Mouse (Mus musculus) regulatory T cell (primary cell): ENCODE results near the gene Slc48a1.

Experiments used
- in situ Hi-C: fragments of 300-600 bp; cut with MboI, MseI; formaldehyde crosslinking; loops from one replicate; pipeline ENCODE4 v1.15.1; 2025; ENCODE audit warnings: high pct_unique_total_duplicates

The Slc48a1 gene

DNA sequence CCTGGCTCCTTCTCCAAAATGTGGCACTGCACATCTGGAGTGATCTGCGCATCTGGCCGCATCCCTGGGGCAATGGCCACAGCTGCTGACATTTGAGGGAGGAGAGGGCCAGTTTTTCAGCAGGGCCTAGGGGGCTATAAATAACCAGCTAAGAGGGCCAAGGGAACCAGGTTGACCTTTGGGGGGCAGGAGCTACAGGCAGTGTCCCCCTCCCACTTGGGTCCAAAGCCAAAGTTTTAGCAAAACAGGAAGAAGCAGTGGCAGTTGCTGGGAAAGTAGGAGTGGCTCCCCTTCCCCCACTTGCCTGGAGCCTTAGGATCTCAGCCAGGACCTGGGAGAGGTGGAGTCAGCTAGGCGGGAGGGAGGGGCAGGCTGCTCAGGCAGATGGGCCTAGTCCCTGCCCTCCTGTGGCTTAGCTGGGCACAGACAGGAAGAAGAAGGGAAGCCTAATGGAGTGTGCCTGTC is 61.7 kb downstream of the Slc48a1 start:
- in situ Hi-C loops: loop anchor here (5.0 kb wide), 1 partner anchor 48 kb away; no protein-coding TSS in a partner anchor

DNA sequence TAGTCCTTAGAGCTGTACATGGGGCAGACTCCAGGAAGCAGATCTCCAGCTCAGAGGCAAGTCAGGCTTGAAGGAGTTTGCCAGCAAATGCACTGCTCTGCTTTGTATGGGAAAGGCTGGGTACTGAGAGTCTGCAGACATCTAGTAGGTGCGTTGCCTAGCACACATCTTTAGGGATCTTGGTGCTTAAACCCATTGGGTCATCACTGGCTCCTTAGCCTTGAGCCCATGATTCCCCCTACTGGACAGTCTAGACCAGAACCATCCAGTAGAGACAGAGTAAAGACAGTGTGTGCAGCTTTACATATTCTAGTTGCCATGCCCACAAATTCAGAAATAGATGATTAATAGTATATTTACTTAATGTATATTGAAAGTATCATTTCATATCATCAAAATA is 62.5 kb downstream of the Slc48a1 start:
- in situ Hi-C loops: no loop called here

DNA sequence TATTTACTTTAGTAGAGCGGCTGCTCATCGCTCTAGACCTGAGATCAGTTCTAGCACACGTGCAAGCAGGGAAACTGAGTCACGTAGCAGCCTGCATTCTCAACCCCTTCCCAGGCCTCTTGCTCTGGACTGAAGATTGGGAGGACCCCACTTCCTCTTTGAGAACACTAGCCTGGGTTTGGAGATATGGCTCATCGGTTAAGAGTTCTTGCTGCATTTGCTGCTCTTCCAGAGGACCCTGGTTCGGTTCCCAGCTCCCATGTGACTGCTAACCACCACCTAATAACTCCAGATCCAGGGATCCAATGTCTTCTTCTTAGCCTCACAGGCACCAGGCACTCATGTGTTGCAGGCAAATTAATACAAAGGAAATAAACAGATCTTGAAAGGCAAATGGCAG is 63.1 kb downstream of the Slc48a1 start:
- in situ Hi-C loops: no loop called here

DNA sequence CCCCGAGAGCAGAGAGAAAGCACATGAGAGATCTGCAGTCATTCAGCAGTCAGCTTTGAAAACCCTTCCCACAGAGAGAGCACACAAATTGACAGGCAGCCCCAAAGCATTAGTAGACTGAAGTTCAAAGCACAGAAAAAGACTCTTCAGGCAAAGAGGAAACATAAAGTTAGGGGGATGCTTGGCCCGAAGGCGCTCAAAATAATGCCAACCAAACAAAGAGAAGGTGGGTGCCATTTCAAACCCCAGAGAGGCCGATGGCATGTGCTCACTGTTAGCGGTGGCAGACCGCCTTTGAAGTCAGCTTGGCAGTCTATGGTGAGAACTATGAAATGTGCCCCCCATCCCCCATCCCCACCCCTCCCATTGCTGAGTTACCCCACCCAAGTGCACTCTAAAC is 63.7 kb downstream of the Slc48a1 start:
- in situ Hi-C loops: no loop called here
